Mouse (Mus musculus): Measurements from ENCODE around the gene Nr2c2ap. TPM values are rescaled to one million over a fixed set of nuclear protein-coding genes. Genes with fewer than 3 reads are reported as not detected.

The Nr2c2ap gene
- polyA plus RNA-seq, 1 experiment = 14.8 TPM

DNA sequence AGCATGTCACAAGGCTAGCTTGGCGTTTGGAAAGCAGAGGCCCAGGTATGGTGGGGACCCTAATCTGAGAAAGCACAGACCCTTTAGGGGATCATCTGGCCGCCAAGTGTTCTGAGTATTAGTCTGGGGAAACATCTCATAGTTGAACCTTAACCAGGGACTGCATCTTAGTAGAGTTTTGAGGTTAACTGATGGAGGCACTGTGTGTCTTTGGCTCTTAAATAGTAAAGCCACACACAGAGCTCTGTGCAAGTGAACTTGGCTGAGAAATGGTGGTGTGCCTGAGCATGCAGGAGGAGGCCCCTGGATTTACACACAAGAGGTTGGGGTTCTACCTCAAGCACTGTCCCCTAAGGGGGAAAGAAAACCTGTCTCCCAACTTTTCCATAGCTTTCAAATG is 47.1 kb downstream of the Nr2c2ap start:
- H3K27ac ChIP-seq (ENCODE audit: insufficient read depth, low read depth, low read length) = no peak overlapping the region
- 87% methylated on average over 2 of the region's 2 CpGs for WGBS
- H3K27me3 ChIP-seq (replicated peaks; ENCODE audit: control insufficient read depth, insufficient read depth, low read length) = no peaks in the 10 kb centered on the region
- H3K36me3 ChIP-seq (ENCODE audit: control insufficient read depth, insufficient read depth, low read length) = no peaks in the 10 kb centered on the region; the same call in 1 of the 2 replicates
- H3K4me1 ChIP-seq (ENCODE audit: control insufficient read depth, insufficient read depth, low read length) = peaks cover 3% of the 10 kb centered on the region
- TF ChIP-seq CTCF (conservative IDR thresholded peaks at IDR 0.05; ENCODE audit: insufficient read depth, insufficient read length, low read depth, low read length) (no peak), POLR2A (IDR thresholded peaks at IDR 0.05; ENCODE audit: low read depth, low read length) (no peak)
- no peak overlapping the region for H3K4me3 ChIP-seq (ENCODE audit: insufficient read depth, low read depth, low read length)
- no peak for DNase-seq

- Histone ChIP-seq H3K27ac (ENCODE audit: insufficient read depth, low read depth, low read length) (no peak overlapping the region), H3K4me3 (ENCODE audit: insufficient read depth, low read depth, low read length) (no peak overlapping the region), H3K4me1 (ENCODE audit: control insufficient read depth, insufficient read depth, low read length) (no peaks in the 10 kb centered on the region), H3K27me3 (replicated peaks; ENCODE audit: control insufficient read depth, insufficient read depth, low read length) (no peaks in the 10 kb centered on the region), H3K36me3 (ENCODE audit: control insufficient read depth, insufficient read depth, low read length) (no peaks in the 10 kb centered on the region; the same call in 1 of the 2 replicates)
- TF ChIP-seq POLR2A (IDR thresholded peaks at IDR 0.05; ENCODE audit: low read depth, low read length) (no peak), CTCF (conservative IDR thresholded peaks at IDR 0.05; ENCODE audit: insufficient read depth, insufficient read length, low read depth, low read length) (peak; percentile 51)
- 93% methylated on average over 4 of the region's 4 CpGs for WGBS
- DNase-seq = no peak
Observed at GRCm38 (mm10) chr8:70179082-70179481, 47.9 kb downstream of the Nr2c2ap start.

- Histone ChIP-seq H3K36me3 (ENCODE audit: control insufficient read depth, insufficient read depth, low read length) (no peaks in the 10 kb centered on the region; the same call in 1 of the 2 replicates), H3K27me3 (replicated peaks; ENCODE audit: control insufficient read depth, insufficient read depth, low read length) (no peaks in the 10 kb centered on the region), H3K4me1 (ENCODE audit: control insufficient read depth, insufficient read depth, low read length) (no peaks in the 10 kb centered on the region), H3K4me3 (ENCODE audit: insufficient read depth, low read depth, low read length) (no peak overlapping the region), H3K27ac (ENCODE audit: insufficient read depth, low read depth, low read length) (no peak overlapping the region)
- TF ChIP-seq POLR2A (IDR thresholded peaks at IDR 0.05; ENCODE audit: low read depth, low read length) (no peak), CTCF (conservative IDR thresholded peaks at IDR 0.05; ENCODE audit: insufficient read depth, insufficient read length, low read depth, low read length) (no peak)
- 67% methylated on average over 16 of the region's 16 CpGs for WGBS
- DNase-seq = no peak
Observed at GRCm38 (mm10) chr8:70181212-70181902, 50.2 kb downstream of the Nr2c2ap start.

DNA sequence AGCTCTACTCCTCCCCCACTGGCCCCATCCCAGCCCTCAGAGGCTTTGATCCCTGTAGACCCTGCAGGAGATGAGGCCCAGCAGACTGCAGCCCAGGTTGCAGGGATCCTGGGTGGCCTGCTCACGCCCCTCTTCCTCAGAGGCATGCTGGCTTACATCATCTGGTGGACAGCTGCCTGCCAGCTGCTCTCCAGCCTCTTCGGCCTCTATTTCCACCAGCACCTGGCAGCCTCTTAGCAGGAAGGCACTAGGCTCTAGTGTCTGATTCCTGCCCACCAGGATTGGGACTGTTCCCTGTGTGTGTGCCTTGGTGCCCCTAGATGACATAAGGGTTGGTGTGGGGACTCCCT is 50.7 kb downstream of the Nr2c2ap start:
- Histone ChIP-seq H3K4me1 (ENCODE audit: control insufficient read depth, insufficient read depth, low read length) (no peaks in the 10 kb centered on the region), H3K27ac (ENCODE audit: insufficient read depth, low read depth, low read length) (no peak overlapping the region)

GRCm38 (mm10) chr8:70183194-70183593 is 52.1 kb downstream of the Nr2c2ap start:
- DNase-seq = no peak
- TF ChIP-seq POLR2A (IDR thresholded peaks at IDR 0.05; ENCODE audit: low read depth, low read length) = no peak
- no peak for TF ChIP-seq CTCF (conservative IDR thresholded peaks at IDR 0.05; ENCODE audit: insufficient read depth, insufficient read length, low read depth, low read length)
- Histone ChIP-seq H3K27ac (ENCODE audit: insufficient read depth, low read depth, low read length) (no peak overlapping the region), H3K4me1 (ENCODE audit: control insufficient read depth, insufficient read depth, low read length) (peaks cover 8% of the 10 kb centered on the region; the same call in 1 of the 2 replicates), H3K36me3 (ENCODE audit: control insufficient read depth, insufficient read depth, low read length) (peaks cover 2% of the 10 kb centered on the region; the same call in 1 of the 2 replicates), H3K4me3 (ENCODE audit: insufficient read depth, low read depth, low read length) (no peak overlapping the region), H3K27me3 (replicated peaks; ENCODE audit: control insufficient read depth, insufficient read depth, low read length) (no peaks in the 10 kb centered on the region)
- WGBS = 75% methylated on average over 4 of the region's 4 CpGs

More for the DNA sequence above, 50.7 kb downstream of the Nr2c2ap start:
- no peak for DNase-seq
- 77% methylated on average over 2 of the region's 2 CpGs for WGBS
- no peak overlapping the region for H3K4me3 ChIP-seq (ENCODE audit: insufficient read depth, low read depth, low read length)
- H3K27me3 ChIP-seq (replicated peaks; ENCODE audit: control insufficient read depth, insufficient read depth, low read length) = no peaks in the 10 kb centered on the region
- TF ChIP-seq CTCF (conservative IDR thresholded peaks at IDR 0.05; ENCODE audit: insufficient read depth, insufficient read length, low read depth, low read length) (no peak), POLR2A (IDR thresholded peaks at IDR 0.05; ENCODE audit: low read depth, low read length) (no peak)
- H3K36me3 ChIP-seq (ENCODE audit: control insufficient read depth, insufficient read depth, low read length) = no peaks in the 10 kb centered on the region; the same call in 1 of the 2 replicates

Other genes with a start within 250 kb of the Nr2c2ap start
- gene Cilp2, start 243.6 kb upstream of the Nr2c2ap start, polyA plus RNA-seq (2012; rRNA removed) = 0.11 and 0.16 TPM in 2 replicates
- 1.3 and 1.5 TPM in 2 replicates for gene Tssk6, start 229.1 kb upstream of the Nr2c2ap start, polyA plus RNA-seq (2012; rRNA removed)
- 283 and 372 TPM in 2 replicates for gene Ndufa13, start 228.8 kb upstream of the Nr2c2ap start, polyA plus RNA-seq (2012; rRNA removed)
- 3.9 and 5.6 TPM in 2 replicates for gene Yjefn3, start 228.6 kb upstream of the Nr2c2ap start, polyA plus RNA-seq (2012; rRNA removed)
- 60.1 and 60.9 TPM in 2 replicates for gene Gatad2a, start 134.9 kb upstream of the Nr2c2ap start, polyA plus RNA-seq (2012; rRNA removed)
- gene Mau2, start 88.6 kb upstream of the Nr2c2ap start, polyA plus RNA-seq (2012; rRNA removed) = 47.1 and 63.3 TPM in 2 replicates
- 9.0 and 10.9 TPM in 2 replicates for gene Sugp1, start 88.5 kb upstream of the Nr2c2ap start, polyA plus RNA-seq (2012; rRNA removed)
- 30.2 and 37.5 TPM in 2 replicates for gene Tm6sf2, start 58.4 kb upstream of the Nr2c2ap start, polyA plus RNA-seq (2012; rRNA removed)
- 0.05 and 0.08 TPM in 2 replicates for gene Hapln4, start 47.9 kb upstream of the Nr2c2ap start, polyA plus RNA-seq (2012; rRNA removed)
- 0.04 and 0.06 TPM in 2 replicates for gene Ncan, start 10.5 kb upstream of the Nr2c2ap start, polyA plus RNA-seq (2012; rRNA removed)
- gene Rfxank, start 7.8 kb downstream of the Nr2c2ap start, polyA plus RNA-seq (2012; rRNA removed) = 29.9 and 31.9 TPM in 2 replicates
- gene Borcs8, start 8.2 kb downstream of the Nr2c2ap start, polyA plus RNA-seq (2012; rRNA removed) = 107 and 111 TPM in 2 replicates
- 0.10 and 0.16 TPM in 2 replicates for gene Mef2b, start 8.4 kb downstream of the Nr2c2ap start, polyA plus RNA-seq (2012; rRNA removed)
- gene Tmem161a, start 41.0 kb downstream of the Nr2c2ap start, polyA plus RNA-seq (2012; rRNA removed) = 85.2 and 115 TPM in 2 replicates
- 129 and 132 TPM in 2 replicates for gene Slc25a42, start 81.0 kb downstream of the Nr2c2ap start, polyA plus RNA-seq (2012; rRNA removed)
- gene Sugp2, start 102.9 kb downstream of the Nr2c2ap start, polyA plus RNA-seq (2012; rRNA removed) = 18.9 and 20.2 TPM in 2 replicates
- gene Armc6, start 103.1 kb downstream of the Nr2c2ap start, polyA plus RNA-seq (2012; rRNA removed) = 14.2 and 14.4 TPM in 2 replicates
- gene Homer3, start 151.5 kb downstream of the Nr2c2ap start, polyA plus RNA-seq (2012; rRNA removed) = 22.4 and 23.7 TPM in 2 replicates
- gene Ddx49, start 171.2 kb downstream of the Nr2c2ap start, polyA plus RNA-seq (2012; rRNA removed) = 38.8 and 42.0 TPM in 2 replicates
- gene Cope, start 171.2 kb downstream of the Nr2c2ap start, polyA plus RNA-seq (2012; rRNA removed) = 277 and 300 TPM in 2 replicates
- gene Cers1, start 184.4 kb downstream of the Nr2c2ap start, polyA plus RNA-seq (2012; rRNA removed) = 0.58 and 0.66 TPM in 2 replicates
- 0.08 TPM in 1 of 2 replicates, not detected in the other for gene Gdf1, start 198.5 kb downstream of the Nr2c2ap start, polyA plus RNA-seq (2012; rRNA removed)
- gene Upf1, start 221.9 kb downstream of the Nr2c2ap start, polyA plus RNA-seq (2012; rRNA removed) = 25.8 and 27.4 TPM in 2 replicates
- 1.6 and 2.8 TPM in 2 replicates for gene Comp, start 242.2 kb downstream of the Nr2c2ap start, polyA plus RNA-seq (2012; rRNA removed)

Measured in kidney, adult 2 months (tissue).